Mouse (Mus musculus) kidney, postnatal 4 days (tissue): ENCODE data around the gene Sphk2.
"Not testable (repeated sequence)": the region's sequence is repeated elsewhere in the genome, so short reads cannot be mapped to it uniquely, and the experiment has no call there.

ENCODE experiments used
- DNase-seq, 2 experiments: peaks; one replicate each; pipeline ENCODE4 v3.0.0; 2021; ENCODE audit warnings: mixed read lengths in 2 of 2

The Sphk2 gene

DNA sequence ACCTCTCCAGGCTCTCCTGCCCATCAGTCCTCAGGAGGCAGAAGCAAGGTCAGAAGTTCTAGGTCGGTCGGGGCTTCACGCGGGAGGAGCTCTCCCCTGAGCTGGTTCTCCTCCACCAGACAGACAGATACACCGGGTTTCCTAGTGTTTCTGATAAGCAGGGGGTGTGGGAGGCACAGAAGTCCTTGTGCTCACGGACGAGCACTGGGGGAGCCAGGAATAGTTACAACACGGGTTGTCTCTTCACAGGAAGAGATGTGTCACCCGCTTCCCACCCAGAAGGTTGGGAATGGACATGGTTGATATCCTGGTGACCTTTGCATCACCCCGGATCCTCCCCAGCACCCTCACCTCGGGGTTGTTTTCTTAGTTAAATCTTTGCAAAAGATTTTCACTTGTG is 28.0 kb downstream of the Sphk2 start:
- no peak for DNase-seq

DNA sequence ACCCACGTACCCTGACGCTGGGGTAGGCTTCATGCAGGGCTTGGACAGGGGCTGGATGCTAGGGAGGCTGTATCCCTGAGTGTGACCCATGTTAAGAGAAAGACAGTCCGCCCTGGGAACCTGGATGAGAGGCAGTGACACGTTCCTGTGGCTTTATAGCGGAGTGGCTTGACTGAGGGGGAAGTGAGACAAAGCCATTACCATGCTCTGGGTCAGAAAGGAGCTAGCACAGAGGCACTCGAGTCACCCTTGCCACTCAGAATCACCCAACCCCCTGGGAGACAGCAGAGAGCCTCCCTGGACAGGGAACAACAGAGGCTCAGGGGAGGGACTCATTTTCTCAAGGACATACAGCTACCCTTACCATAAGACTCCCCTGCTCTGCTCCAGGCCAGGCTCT is 28.7 kb downstream of the Sphk2 start:
- no peak for DNase-seq

DNA sequence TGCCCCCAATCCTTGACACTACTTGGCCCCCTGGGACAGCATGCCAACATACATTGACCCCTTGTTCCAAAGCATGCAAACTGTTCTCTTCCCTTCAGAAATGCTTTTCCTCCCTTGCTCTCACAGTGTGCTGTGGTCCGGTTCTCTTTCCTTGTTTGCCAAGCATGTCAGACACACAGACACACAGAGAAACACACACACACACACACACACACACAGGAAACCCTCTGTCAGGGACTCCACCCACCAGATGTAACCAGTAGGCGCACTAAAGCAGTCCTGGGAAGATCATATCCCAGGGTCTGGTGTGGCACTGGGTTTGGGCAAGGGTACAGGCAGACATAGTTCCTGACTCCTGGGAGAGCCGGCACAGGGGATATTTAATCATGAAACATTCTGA is 31.0 kb downstream of the Sphk2 start:
- no peak for DNase-seq

DNA sequence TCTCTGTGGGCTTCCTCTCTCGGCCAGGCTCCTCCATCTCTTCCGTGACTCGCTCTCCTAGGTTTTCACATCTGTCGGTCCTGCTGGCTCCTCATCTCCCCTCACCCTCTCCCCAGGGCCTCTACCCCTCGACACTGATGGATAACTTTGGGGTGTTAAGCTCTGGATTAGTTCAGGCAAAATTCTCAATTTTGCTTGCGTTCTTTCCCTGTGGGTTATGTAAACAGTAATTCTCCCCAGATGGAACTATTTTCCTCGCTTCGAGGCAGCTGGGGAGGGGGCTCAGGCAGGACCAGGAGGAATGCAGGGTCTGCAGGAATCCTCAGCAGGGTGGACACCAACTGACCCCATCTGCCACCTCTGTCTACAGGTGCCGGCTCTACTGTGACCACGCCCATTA is 32.0 kb downstream of the Sphk2 start:
- DNase-seq: no peak

DNA sequence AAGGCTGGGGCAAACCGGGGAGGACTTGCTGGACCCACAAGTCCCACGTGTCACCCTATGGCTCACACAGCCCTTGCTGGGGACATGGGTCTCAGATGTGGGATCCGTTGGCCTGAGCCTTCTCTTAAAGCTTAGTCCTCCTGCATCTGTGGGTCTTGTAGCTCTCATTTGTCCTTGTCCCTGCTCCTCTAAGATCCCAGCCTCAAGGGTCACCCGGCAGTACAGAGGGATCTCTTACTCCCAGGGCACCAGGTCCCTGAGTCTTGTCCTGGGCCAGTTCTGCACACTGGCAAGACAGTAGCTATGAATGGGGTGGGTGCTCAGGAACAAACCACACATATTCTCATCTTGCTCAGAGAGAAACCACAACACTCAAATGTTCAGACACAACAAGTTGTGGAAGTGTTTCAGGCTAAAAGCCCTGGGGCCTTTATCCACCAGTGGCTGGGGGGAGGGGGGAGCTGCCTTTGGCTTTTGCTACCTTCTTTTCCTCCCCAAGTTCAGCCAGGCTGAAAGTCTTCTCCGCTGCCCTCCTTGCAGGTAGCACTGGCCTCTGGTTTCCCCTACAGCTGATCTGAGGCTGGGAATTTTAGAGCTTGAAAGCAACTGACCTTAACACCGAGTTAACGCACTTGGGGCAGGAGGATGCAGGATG is 34.3 kb downstream of the Sphk2 start, which contains the start of gene Ntn5:
Gene Ntn5 (plus strand): TSS at position 627 of the 655 bp plus-strand sequence.
- DNase-seq: no peak

DNA sequence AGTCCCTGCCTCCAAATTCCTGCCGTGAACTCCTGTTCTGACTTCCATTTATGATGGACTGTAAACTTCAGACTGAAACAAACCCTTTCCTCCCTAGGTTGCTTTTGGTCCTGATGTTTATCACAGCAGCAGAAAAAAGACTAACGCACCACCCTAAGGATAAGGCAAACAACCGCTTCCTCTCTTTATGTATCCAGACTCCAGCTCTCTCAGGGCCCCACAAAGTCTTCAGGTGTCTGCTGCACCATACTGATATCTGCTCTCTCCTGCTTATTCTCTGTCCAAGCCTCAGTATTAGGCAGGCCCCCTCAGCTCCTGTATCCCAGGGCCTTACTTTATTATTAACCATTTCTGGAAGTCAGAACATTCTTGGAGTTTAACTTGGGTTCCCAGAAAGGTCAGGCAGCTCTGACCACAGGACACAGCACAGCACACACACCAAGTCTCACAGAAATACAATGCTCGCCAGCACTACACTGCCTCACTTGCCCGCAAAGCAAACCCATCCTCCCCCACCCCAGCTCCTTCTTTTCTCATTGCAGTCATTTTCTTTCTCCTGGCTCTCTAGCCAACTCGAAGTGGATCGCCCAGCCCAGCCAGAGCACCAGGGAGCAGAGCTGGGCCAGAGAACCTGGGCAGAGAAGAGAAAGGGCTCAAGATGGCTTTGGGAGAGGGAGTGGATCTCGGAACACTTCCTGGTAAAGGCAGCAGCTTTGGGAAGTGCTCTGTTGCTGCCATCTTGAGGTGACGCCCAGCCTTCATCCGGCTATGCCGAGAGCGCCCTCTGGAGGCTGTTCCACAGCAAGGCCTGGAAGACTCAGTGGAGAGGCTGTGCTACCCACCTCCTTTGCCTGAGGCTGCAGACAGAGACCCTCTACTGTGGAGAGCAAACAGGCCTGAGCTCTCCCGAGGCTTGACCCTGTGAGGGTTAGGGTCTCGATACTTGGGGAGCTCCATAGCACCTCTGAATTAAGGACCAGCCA is 35.4 kb downstream of the Sphk2 start:
- peak; percentile 96 to 97 for DNase-seq

DNA sequence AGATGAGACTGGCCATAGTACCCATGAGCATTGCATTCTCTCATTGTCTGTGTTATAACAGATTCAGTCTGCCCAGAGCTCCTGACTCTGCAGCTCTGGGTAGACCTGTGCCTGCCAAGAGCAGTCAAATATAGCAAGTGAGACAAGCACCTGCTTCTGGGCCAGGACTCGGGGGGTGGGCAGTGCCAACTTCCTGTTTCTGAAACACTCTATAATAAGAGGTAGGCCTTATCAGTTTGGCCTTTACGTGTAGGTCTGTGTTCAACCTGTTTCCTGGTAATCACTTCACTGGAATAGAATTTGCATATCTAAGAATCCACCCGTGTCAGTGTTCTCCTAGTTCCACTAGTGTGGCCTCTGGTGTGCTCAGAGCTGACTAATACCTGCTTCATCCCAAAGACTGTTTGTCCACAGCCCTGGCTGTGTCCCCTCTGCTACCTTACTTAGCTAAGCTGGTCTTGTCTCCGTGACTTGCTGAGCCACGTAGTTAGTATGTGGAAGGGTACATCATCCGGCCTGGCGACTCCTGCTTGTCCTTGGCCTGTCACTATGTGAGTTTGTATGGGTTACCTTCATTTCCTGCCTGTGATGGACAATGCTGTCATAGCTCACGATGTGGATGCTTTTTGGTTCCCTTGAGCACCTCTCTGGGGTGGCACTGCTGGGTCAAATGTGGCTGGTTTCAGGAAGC is 36.6 kb downstream of the Sphk2 start:
- DNase-seq: no peak

DNA sequence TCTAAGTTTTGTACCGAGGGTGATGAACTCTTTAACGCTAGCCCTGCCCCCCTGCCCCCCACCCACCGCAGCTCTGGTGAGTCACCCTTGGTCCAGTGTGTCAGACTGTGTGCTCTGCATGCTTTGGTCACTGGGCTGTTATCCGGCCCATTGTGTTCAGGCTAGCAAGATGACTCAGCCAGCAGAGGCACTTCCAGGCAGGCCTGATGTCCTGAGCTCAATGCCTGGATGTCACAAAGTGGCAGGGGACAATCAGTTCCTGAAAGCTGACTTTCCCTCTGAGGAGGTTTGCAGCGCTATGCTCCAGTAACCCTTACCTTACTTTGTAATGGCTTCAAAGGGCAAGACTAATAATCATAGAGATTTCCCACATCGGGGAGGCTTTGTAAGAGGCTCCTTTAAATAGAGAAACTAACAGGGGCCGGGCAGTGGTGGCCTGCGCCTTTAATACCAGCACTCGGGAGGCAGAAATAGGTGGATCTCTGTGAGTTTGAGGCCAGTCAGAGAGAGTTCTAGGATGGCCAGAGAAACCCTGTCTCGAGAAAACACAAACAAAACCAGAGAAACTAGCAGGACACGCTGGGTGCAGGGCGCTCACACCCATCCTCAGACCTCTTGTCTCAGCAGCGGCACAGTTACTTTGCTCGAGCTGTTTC is 37.7 kb downstream of the Sphk2 start:
- peak in 1 of 2 experiments; percentile 56 for DNase-seq

DNA sequence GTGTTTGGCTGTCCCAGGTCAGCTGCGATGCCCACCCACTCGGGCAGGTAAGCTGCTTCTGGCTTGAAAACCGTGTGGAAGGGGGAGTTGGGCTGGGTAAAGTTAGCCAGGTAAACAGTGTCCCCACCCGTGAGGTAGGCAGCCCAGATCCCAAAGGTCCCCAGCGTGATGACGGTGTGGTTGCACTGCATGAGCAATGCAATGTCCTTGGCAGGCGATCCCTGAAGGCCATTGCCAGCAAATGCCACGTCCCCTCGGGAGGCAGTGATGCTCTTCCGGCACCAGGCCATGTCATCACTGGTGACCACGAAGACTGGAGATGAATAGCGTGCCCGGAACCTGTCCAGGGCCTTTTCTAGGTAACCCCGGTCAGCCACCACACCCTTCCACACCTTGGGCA is 39.3 kb downstream of the Sphk2 start:
- no peak for DNase-seq

DNA sequence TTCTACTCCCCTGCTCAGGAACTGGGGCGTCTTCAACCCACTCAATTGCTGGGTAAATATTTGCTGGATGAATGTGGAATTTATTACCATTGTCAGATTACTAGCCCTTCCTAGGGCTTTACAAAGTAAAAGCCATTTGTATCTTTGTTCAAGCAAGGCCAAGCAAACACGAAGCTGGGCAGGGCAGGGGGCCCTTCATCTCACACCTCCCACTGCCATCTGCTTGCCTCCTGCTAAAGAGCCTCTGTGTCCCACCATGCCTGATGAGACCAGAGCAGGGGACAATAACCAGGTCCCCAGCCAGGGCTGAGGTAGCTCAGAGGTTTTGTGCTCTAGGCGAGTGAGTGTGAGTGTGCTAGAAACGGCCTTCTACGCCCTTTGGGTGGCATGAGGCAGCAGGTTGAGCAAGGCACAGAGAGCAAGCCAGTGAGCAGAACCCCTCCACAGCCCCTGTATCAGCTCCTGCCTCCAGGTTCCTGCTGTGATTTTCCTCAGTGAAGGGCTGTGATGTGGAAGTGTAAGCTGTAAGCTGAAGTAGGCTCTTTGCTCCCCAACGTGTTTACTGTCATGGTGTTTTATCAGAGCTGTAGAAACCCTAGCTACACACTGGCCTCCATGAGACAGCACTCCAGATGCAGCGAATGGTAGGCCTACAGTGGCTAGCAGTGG is 40.0 kb downstream of the Sphk2 start:
- no peak for DNase-seq

DNA sequence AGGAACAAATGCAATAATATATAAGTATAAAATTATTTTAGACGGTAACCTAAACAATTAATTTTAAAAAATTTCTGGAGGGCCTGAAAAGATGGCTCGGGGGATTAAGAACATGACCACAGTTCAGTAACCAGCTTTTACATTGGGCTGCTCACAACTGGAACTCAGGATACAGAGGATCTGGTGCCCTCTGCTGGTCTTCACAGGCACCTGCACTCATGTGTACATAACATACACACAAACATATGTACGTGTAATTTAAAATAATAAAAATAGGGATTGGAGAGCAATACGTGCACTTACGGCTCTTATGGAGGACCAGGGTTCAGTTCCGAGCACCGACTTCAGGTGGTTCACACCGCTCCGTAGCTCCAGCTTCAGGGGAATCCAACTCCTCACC is 48.9 kb downstream of the Sphk2 start:
- no peak for DNase-seq

DNA sequence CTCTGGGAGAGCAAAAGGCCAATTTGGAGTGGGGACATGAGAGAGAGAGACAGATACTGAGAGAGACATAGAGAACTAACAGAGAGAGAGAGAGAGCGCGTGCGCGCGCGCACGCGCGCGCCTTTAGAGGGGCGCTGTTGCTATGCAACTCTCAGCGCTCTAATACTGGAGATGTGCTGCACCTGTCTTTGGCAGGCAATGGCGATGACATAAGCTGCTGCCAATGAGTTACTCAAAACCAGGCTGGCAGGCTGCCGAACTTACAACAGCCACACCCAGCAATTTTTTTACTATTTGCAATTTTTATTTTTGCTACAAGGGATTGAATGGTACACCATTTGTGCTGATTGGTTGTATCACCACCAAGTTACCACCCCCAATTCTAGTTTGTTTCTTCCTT is 50.0 kb downstream of the Sphk2 start:
- DNase-seq: no peak

DNA sequence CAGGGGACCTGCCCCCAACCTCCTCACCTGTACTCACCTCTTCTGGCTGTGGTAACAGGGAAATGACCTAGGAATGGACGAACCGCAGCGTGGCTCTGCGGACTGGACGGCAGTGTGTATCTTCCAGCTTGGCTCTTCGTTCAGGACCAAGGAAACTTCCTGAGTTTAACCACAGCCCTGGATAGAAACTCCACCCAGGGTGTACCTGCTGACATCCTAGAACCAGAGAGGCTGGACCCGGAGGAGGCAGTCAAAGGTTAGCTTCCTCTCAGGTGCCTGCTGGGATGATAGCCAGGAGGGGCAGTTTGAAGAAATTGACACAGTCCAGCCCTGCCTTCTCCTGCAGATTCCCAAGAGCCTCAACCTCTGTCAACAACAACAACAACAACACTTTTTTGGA is 51.6 kb downstream of the Sphk2 start, which contains the start of gene Fut2:
Gene Fut2 (minus strand): TSS at position 234 of the 400 bp plus-strand sequence.
- no peak for DNase-seq

DNA sequence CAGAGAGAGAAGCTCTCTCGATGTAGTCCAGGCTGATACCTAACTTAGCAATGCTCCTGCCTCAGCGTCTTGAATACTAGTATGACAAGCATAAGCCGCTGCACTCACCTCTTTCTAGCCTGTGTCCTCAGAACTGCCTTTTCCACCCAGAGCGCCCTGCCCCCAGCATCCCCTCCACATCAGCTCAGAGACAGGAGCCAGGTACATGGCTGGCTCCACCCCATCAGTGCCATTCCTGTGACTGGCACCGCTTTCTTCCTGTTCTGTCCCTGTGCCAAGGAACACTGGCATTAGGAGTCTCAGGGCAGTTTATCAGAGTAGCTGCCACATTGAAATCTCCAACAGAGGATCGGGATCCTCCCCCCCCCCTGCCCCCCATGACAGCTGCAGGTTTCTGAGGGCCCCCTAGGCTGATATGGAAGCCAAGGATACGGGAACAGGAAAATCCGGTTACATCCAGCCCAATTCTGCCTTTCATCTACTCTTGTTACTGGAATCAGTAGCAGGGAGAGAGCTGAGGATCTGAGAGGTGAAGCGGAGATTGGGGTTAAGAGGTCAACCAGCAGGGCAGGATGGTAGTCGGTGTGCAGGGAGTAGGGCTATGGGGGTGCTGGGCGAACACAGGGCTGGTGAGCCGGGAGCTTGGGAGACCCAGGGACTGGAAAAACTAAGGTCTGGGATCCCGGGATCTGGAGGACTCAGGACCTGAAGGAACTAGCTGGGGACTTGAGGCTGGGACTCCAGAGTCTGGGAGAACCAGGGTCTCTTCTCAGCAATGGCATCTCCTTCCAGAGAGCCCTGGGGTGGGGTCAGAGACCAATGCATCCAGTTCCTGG is 52.3 kb downstream of the Sphk2 start:
- DNase-seq: no peak

DNA sequence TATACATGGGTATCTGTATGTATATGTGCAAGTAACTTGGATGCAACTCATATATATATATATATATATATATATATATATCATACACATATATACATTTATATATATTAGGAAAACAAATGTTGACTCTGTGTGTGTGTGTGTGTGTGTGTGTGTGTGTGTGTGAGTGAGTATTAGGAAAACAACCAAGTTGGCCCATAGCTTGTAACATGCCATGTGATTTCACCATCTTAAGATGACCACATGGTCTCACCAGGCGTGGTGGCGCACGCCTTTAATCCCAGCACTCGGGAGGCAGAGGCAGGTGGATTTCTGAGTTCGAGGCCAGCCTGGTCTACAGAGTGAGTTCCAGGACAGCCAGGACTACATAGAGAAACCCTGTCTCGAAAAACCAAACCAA is 56.1 kb downstream of the Sphk2 start:
- DNase-seq: not testable (repeated sequence)

DNA sequence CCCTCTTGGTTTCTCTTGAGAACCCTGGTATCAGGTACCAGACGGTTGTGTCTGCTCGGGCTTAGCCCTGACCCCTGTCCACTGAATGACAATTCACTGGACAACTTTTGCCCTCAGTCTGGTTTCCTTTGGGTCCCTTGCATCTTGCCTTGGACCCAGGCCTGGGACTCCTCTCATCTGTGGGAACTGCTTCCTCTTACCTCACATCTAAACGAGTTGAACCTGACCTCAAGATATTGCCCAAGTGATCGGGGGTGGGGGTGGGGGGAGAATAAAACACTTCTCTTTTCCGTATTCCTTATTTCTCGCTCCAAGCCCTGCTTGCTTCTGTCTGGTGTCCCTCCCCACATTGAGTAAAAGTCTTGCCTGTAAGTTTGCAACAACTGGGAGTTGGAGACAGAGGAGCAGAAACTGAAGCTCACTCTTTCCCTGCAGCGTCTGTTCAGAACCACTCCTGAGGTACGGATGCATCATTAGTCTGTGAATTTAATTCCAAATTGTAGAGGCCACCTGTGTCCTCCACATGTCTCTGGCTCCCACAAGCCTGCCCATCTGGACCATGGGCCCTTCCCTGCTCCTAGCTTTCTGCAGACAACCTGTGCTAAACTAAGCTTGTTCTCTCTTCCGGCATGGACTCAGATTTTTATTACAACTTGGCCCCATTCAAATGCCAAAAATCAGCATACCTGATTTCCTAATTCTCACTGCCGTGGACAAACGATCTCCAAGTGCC is 56.9 kb downstream of the Sphk2 start:
- DNase-seq: no peak
